ENCODE assay signal across 36 mouse cellular contexts in the genomic region with DNA sequence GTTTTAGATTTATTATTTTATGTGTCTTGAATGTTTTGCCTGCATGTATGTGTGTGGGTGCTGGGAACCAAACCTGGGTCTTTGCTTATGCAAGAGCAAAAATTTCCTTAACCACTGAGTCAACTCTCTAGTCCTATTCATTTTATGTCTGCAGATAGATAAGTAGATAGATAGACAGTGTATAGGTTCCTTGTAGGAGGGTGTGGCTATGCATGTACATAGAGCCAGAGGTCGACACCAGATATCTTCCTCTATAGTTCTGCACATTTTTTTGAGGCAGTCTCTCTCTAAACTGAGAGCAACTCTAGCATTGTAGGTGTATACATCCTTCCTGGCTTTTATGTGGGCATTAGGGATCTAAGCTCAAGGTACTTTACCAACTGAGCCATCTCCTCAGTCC. TPM values are rescaled to one million over a fixed set of nuclear protein-coding genes. Genes with fewer than 3 reads are reported as not detected.
"Had no signal": no experiment of that assay in that cellular context is flagged by ENCODE, and none has a peak within 500 bp of the region (broad histone marks: within the 10 kb centered on the region; RNA-seq: fewer than 3 reads in every experiment).

No protein-coding gene starts in this region.

- H3K9me3 ChIP-seq: heart, embryonic 10.5 days; heart, embryonic 12.5 days; heart, embryonic 13.5 days; heart, embryonic 15.5 days; hindbrain, embryonic 10.5 days; hindbrain, embryonic 12.5 days; hindbrain, embryonic 13.5 days; hindbrain, embryonic 15.5 days; intestine, embryonic 15.5 days; kidney, embryonic 15.5 days had no signal

- H3K4me2 ChIP-seq: heart, embryonic 11.5 days; heart, embryonic 12.5 days; heart, embryonic 13.5 days; heart, embryonic 15.5 days; hindbrain, embryonic 12.5 days; hindbrain, embryonic 13.5 days; hindbrain, embryonic 14.5 days; hindbrain, embryonic 15.5 days; intestine, embryonic 15.5 days; kidney, embryonic 15.5 days had no signal

- H3K4me1 ChIP-seq: heart, embryonic 10.5 days; heart, embryonic 12.5 days; heart, embryonic 13.5 days; heart, embryonic 15.5 days; hindbrain, embryonic 10.5 days; hindbrain, embryonic 12.5 days; hindbrain, embryonic 13.5 days; hindbrain, embryonic 15.5 days; intestine, embryonic 15.5 days; kidney, embryonic 15.5 days had no signal

- H3K4me3 ChIP-seq: heart, adult 2 months; heart, embryonic 10.5 days; heart, embryonic 12.5 days; heart, embryonic 13.5 days; heart, embryonic 15.5 days; hindbrain, embryonic 10.5 days; hindbrain, embryonic 12.5 days; hindbrain, embryonic 13.5 days; hindbrain, embryonic 15.5 days; intestine, embryonic 15.5 days; kidney, embryonic 15.5 days; layer of hippocampus, adult 2 months had no signal

- ATAC-seq: hindbrain, embryonic 16.5 days; hindbrain, postnatal 0 days; inflammation-experienced regulatory T-cells, adult 6 months; intestine, embryonic 15.5 days; intestine, embryonic 16.5 days; intestine, postnatal 0 days had no signal

- H3K27me3 ChIP-seq: heart, embryonic 12.5 days; heart, embryonic 13.5 days; heart, embryonic 15.5 days; hindbrain, embryonic 12.5 days; hindbrain, embryonic 13.5 days; hindbrain, embryonic 15.5 days; intestine, embryonic 15.5 days; kidney, embryonic 15.5 days had no signal

- DNase-seq: heart, adult 2 months; heart, postnatal 10 days; heart, postnatal 36 days; heart, postnatal 4 days; kidney, adult 11 months; kidney, adult 18-20 months; kidney, adult 2 months; kidney, adult 8-10 months; kidney, adult 9 months; kidney, postnatal 10 days; kidney, postnatal 14 days; kidney, postnatal 25 days; kidney, postnatal 36 days; kidney, postnatal 4 days; layer of hippocampus, adult 9-11 months; layer of hippocampus, postnatal 36 days had no signal

- H3K27ac ChIP-seq: heart, adult 2 months; heart, embryonic 10.5 days; heart, embryonic 13.5 days; heart, embryonic 15.5 days; hindbrain, embryonic 10.5 days; hindbrain, embryonic 12.5 days; hindbrain, embryonic 13.5 days; hindbrain, embryonic 14.5 days; hindbrain, embryonic 15.5 days; hindbrain, postnatal 0 days; intestine, embryonic 15.5 days; kidney, embryonic 15.5 days; kidney, postnatal 0 days; layer of hippocampus, adult 2 months had no signal

- H3K9ac ChIP-seq: heart, embryonic 12.5 days; heart, embryonic 13.5 days; heart, embryonic 15.5 days; hindbrain, embryonic 12.5 days; hindbrain, embryonic 13.5 days; hindbrain, embryonic 14.5 days; hindbrain, embryonic 15.5 days; intestine, embryonic 15.5 days; kidney, embryonic 15.5 days had no signal

RNA-seq across cellular contexts. Expression of a gene that starts 34.0 kb away (rescaled TPM):
- polyA plus RNA-seq: heart, embryonic 15.5 days; heart, postnatal 0 days had no signal
